Mouse (Mus musculus) liver, embryonic 14.5 days (tissue): ENCODE measurements around the gene Dip2a.

ENCODE experiments used
- CTCF ChIP-seq: IDR thresholded peaks from 2 replicates; pipeline ENCODE4 v1.5.1; 2016; ENCODE audit warnings: antibody characterized with exemption, low read depth, control low read depth
- EP300 ChIP-seq: IDR thresholded peaks from 2 replicates; pipeline ENCODE4 v1.6.1; 2016; ENCODE audit warnings: antibody characterized with exemption, low read depth

GRCm38 (mm10) chr10:76334350-76334749 is 10.7 kb downstream of the Dip2a start:
- TF ChIP-seq CTCF, result no peak
- TF ChIP-seq EP300, result no peak
